Mouse (Mus musculus) heart, postnatal 25 days (tissue): Measurements from ENCODE around the gene Ctnnb1. TPM values are rescaled to one million over a fixed set of nuclear protein-coding genes. Genes with fewer than 3 reads are reported as not detected.

ENCODE experiments used
- DNase-seq: peaks from one replicate; pipeline ENCODE4 v3.0.0; 2022; ENCODE audit warnings: low spot score
- intact Hi-C: fragments of 180-260 bp; cut with DNase I; formaldehyde crosslinking; loops from one replicate; pipeline ENCODE4 v1.15.1; 2025
- total RNA-seq, 2 experiments: library from RNA; stranded (reverse); gene quantifications; 2 replicates each; pipeline ENCODE4 v1.2.3; 2021

Ctnnb1 gene
- total RNA-seq, 2 experiments from 2014 or later: 450 to 481 TPM

DNA sequence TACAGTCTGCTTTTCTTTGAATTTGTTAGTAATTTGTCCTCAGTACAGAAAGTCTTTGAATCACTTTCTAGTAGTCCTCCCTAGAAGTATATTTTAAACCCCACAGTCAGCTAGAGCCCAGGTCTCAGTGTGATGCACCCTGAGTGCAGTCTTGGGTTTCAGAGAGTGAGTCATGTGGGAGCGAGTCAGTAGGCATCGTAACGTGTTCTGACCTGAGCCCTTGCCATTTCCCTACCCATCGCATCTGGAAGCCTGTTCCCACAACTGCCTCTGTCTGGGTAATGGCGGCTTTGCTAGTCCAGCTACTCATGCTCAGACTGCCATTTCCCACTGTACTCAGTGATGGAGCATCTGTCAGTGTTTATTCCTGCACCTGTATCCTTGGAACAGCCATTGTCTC lies 29.0 kb downstream of the Ctnnb1 start:
- DNase-seq: no peak
- intact Hi-C loops: loop anchor here (2.0 kb wide), 1 partner anchor 15 kb away; no protein-coding TSS in a partner anchor

DNA sequence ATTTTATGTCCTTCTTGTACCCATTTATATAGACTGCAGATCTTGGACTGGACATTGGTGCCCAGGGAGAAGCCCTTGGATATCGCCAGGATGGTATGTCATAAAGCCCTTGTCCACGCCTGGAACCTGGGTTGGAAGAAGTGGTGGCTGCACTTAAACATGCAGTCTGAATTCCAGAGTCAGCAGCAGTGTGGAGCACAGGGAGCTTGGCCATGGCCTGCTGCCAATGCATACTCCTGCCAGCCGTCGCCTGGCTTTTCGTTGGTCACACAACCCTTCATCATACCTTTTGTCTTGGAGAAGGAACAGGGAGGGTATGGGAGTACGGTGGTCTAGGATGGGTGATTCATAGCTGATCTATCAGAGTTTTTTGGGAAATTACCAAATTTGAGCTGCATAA lies 29.5 kb downstream of the Ctnnb1 start:
- intact Hi-C loops: loop anchor here (2.0 kb wide), 1 partner anchor 16 kb away; no protein-coding TSS in a partner anchor
- DNase-seq: no peak

DNA sequence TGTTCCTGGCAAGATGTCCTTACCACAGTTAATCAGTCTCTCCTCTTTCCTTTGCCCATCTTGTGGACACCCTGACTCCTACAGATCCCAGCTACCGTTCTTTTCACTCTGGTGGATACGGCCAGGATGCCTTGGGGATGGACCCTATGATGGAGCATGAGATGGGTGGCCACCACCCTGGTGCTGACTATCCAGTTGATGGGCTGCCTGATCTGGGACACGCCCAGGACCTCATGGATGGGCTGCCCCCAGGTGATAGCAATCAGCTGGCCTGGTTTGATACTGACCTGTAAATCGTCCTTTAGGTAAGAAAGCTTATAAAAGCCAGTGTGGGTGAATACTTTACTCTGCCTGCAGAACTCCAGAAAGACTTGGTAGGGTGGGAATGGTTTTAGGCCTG lies 30.2 kb downstream of the Ctnnb1 start:
- intact Hi-C loops: loop anchor here (2.0 kb wide), 1 partner anchor 16 kb away; no protein-coding TSS in a partner anchor
- no peak for DNase-seq

DNA sequence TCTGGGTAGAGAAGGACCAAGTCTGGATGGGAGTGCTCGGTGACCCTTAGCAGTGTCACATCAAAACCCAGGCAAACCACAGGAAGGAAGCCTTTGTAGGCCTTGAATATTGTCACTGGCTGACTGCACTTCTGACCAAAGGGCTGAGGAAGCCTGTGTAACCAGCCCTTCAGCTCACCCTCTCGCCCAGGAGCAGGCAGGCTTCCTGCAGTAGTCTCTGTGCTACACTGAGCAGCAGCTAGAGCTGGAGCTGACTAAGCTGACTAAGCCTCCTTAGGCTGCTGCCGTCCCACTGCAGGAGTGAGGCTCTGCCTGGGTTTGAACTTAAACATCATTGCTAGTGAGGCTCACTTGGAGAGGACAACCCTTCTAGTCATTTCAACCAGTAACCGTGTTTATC lies 31.6 kb downstream of the Ctnnb1 start:
- intact Hi-C loops: no loop called here
- no peak for DNase-seq

DNA sequence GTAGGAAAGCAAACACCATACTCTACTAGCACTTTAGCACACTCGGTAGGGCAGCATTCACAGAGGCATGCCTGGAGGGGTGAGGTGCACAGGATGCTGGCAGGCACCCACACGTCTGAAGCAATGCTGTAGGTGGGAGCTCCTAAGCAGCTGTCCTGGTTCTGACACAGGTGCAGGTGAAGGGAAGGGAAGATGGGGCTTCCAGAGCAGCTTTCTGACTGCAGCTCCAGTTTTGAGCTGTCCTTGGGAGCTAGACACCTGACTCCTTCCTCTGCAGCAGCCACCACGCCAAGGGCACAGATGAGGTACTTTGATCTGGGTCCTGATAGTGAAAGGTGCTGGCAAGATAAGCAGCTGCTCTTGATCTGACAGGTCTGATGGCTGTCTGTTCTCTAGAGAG lies 32.5 kb downstream of the Ctnnb1 start:
- intact Hi-C loops: no loop called here

DNA sequence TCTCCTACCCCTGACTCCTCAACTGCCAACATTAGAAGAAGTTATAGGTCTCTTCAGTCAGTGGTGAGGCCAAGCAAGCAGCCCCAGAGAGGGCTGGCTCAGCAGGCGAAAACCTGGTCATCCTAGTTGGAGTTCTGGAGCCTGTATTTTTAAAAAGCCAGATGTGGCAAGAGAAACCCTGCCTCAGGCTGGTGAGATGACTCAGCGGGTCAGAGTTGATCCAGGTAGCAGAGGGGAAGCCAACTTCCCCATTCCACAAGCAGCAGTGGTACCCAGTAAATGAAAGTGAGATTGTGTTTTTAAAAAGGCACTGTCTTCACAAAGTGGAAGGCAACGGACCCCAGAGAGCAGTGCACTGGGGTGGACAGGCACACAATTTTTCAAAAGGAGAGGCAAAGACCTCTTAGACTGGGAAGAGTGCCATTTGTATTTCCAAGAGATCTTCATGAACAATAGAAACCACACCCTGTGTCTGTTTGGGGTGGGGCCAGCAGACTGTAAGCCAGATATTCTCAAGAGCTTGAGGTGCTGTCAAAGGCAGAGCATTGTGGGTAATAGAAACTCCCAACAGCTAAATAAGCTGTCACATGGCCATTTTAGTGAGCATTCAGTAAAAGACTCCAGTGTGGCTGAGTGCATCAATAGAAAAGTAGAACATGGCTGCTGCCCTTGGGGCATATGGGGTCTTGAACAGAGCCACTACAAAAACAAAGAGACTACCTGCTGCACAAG lies 33.1 kb downstream of the Ctnnb1 start:
- DNase-seq: peak; percentile 38
- intact Hi-C loops: no loop called here

More for the DNA sequence above, 32.5 kb downstream of the Ctnnb1 start:
- no peak for DNase-seq

DNA sequence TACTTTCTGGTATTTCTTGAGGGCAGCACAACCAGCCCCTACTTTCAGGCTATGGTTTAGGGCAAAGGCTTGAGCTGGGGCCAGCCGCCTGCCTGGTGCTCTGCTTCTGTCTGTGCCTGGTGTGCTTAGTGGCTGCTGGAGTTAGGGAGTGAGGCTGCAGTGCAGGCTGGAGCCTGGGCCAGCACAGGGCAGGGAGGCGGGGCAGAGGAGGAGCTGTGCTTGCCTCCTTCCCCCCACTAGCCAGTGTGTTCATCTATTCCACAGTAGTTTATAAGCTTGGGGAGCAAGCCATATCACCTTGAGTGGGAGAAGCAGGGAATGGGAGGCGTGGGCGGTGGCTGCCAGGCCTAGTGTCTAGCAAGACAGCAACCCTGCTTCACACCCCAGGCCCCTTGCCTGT lies 34.1 kb downstream of the Ctnnb1 start:
- intact Hi-C loops: no loop called here
- no peak for DNase-seq

DNA sequence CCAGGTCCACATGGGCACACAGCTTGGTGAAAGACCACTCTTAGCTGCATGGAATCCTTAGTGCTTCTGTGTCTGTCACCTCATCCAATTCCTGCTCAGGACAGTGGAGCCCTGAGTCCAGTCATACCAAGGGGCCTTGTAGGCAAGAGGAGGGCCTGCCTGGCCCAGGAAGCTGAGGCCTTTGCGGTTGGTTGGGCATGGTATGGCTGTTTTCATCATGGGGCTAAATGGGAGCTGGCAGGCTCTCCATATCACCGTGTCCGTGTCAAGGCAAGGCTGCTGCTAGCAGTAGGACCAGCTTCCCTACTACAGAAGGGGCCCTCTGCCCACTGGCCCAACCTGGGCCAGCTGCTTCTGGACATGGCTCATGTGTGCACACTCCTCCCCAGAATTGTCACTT lies 34.7 kb downstream of the Ctnnb1 start:
- DNase-seq: no peak
- intact Hi-C loops: no loop called here

DNA sequence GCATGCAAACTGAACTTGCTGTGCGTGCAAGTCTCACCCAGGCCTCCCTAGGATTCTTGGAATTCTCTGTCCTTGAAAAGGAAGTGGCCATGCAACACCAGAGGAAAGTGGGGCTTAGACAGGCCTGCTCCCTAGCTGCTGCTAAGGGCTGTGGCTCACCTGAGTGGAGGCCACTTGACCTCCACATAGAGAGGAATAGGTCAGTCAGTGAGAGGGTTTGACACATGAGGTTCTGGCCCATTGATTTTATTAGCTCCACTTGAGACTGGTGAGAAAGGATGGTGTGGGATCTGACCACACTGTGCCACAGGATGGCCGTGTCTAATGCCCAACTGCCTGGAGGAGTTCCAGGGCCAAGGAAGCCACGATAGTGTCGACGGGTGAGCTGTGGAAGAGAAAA lies 35.2 kb downstream of the Ctnnb1 start:
- intact Hi-C loops: no loop called here
- DNase-seq: no peak

DNA sequence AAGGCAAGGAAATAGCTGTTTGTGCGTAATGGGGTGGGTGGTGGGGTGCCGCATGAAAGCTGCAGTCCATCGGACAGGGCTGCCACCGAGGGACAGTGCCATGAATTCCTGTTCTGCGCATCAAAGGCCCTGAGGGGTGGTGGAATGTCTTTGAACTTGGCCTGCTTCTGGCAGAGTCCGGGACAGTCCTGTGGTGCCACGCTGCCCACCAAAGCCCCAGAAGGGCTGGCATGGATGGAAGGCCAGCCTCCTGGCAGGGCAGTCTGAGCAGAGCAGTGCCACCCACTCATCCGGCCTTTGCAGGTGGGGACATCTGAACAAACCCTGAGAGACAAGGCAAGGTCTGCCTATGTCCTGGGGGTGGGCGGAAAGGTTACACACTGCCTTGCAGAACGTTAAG lies 36.0 kb downstream of the Ctnnb1 start:
- intact Hi-C loops: no loop called here
- DNase-seq: no peak

DNA sequence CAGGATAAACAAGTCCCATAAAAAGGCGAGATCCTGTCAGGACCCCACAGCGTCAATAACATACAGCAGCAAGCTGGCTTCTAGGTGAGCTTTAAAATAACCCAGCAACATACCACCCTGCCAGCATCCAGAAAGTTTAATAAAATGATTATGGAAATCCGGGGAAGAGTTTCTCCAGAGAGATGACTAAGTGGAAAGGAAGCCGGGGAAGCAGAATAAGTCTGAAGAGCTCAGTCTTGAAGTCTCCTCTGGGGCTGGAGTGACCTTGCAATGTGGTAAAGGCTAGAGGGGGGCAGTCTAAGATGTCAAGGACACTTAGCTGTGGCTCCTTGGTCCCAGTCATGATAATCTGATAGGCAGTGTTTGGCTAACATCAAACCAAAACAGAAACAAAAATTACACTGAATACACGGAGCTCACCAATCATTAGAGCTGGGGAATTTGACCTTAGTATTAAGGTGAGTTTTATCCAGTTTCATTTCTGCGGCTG lies 44.1 kb downstream of the Ctnnb1 start:
- intact Hi-C loops: no loop called here
- no peak for DNase-seq

DNA sequence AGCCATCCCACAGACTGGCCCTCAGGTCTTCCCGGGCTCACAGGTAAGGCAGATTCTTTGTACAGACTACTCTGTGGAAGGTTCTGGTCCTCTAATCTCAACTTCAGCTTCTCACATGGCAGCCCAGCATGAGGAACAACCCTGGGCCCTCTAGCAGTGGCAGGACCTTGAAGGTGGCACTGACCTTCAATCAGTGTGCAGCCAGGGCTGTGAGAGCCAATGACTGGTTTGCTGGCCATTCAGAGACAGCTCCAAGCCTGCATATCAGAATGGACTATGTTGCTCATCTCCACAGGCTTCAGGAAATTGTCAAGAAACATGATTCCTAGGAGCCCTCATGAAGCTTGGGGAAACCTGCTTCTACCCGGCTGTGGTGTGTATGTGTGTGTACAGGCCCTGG lies 45.2 kb downstream of the Ctnnb1 start:
- intact Hi-C loops: no loop called here
- DNase-seq: no peak

DNA sequence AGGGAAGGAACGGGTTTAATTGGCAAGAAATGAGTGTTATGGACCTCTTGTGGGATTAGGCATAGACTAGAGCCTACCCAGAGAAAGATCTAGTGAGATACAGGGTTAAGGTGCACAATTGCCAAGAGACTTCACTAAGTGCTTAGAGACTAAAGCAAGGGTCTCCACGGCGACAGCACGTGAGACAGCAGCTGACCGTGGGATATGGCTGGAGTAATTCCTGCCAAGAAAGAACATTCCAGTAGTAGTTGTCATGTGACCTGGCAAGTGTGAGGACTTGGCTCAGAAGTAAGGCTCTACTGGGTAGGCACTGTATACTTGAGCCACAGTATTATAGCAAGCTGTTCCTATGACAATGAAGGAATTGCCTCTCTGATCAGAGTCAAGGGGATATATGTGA lies 47.1 kb downstream of the Ctnnb1 start:
- DNase-seq: no peak
- intact Hi-C loops: no loop called here

DNA sequence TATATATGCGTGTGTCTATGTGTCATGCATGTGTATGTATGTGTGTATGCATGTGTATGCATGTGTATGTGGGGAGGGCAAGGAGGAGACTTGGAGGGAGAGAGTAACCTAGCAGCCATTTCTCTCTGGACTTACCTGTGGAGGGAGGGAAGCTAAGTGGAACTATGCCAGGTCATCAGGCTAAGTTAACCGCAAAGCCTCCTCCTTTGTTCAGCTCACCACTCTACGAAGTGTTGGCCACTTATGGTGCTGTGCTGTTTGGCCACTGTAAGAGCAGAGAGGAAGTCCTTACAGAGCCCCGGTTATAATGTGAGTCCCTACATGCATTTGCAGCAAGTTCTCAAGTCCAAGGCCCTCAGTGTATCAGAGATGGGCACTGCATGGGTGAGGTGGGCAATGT lies 47.8 kb downstream of the Ctnnb1 start:
- intact Hi-C loops: no loop called here
- DNase-seq: no peak

DNA sequence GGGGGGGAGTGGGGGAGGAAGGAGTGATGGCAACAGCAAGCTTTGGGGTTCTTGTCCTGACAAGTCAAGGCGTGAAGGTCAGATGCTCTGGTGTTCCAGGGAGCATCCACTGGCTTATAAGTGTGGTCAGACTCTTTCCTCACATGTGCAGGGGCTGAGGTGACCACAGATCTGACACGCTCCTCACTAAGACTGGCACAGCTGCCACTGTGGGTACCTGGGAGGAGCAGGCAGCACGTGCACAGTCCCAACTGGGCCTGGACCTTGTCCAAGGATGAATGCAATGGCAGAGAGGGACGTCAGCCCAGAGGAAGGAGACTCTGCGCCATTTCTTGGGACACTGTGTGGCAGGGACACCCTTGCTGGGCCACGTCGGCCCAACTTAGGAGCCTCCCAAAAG lies 52.8 kb downstream of the Ctnnb1 start:
- no peak for DNase-seq
- intact Hi-C loops: no loop called here

DNA sequence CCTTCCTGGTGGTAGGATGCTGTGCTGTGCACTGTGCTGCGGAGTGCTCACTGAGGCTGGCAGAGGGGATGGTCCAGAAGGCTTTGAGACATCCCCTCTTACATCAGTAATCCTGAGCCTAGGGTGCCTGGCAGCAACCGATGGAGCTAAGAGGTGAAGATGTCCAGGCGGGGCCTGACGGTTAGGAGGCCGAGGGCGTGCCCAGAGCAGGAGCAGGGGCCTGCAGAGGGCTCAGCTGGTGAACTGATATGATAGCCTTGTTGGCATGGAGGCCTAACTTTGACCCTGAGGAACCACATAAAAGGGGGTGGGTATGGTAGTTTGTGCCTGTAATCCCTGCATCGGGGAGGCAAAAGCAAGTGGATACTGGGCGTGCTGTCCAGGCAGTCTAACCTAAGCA lies 54.8 kb downstream of the Ctnnb1 start:
- DNase-seq: no peak
- intact Hi-C loops: no loop called here

DNA sequence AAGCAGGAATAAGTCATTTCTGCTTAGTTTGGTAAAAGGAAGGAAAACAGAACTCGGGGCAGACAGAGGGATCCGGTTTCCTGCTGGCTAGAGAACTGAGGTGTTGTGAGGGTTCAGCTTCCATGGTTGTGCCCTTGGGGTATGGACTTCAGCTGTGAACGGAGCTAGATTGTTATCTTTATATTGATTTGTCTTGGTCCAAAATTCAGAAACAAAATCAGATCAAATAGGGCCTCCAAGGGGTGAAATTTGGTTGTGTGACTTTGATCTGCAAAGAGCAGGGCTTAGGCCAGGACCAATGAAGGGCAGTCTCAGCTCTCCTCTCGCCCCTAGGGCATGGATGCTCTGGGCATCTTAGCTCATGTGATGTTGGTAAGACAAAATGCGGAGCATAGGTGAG lies 55.5 kb downstream of the Ctnnb1 start:
- DNase-seq: no peak
- intact Hi-C loops: no loop called here

DNA sequence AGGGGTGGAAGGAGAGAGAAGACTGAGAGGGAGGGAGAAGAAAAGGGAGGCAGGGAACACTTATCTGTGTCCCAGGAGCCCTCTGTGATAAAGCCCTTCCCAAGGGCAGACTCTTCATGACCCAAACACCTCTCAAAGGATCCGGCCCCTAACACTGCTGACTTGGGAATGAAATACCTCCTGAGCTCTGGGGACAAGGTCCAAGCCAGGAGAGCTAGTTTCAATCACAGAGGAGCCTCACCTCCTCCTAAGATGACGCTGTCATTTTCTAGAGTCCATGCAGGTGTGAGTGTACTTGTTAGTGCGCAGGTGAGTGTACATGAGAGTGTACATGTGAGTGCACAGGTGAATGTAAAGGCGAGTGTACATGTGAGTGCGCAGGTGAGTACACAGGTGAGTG lies 56.0 kb downstream of the Ctnnb1 start:
- no peak for DNase-seq
- intact Hi-C loops: no loop called here

DNA sequence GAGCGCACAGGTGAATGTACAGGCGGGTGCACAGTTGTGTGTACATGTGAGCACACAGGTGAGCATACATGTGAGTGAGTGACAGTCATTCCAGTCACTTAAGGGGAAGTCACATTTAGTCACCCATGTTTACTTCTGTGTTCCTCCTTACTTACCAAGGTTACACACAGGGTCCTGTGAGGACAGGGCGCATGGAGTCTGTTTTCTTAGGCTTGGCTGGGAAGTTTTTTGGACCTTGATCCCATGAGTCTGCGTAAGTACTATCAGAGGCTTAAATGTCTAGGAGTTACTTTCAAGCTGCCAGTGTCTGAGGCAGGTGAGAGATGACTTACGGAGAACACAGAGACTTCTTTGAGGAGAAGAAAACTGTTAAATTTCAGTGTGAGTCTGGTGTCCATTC lies 56.5 kb downstream of the Ctnnb1 start:
- DNase-seq: no peak
- intact Hi-C loops: no loop called here

DNA sequence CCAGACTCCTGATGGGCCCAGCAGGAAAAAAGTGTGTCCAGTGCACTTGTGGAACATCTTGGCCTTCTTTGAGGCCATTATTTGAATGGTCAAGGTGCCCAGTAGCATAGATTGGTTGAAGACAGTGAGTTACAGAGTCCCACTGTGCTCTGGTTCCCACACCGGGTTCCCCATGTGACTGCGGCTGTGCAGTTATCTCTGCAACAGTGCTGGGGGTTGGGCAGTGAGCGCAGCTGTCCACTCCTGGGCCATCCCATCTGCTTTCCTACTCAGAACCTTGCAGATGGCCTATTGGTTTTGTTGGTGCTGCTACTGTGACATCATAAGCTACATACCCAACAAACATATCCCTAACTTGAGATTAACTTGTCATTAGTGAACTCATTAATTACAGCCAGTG lies 57.2 kb downstream of the Ctnnb1 start:
- intact Hi-C loops: no loop called here
- no peak for DNase-seq

DNA sequence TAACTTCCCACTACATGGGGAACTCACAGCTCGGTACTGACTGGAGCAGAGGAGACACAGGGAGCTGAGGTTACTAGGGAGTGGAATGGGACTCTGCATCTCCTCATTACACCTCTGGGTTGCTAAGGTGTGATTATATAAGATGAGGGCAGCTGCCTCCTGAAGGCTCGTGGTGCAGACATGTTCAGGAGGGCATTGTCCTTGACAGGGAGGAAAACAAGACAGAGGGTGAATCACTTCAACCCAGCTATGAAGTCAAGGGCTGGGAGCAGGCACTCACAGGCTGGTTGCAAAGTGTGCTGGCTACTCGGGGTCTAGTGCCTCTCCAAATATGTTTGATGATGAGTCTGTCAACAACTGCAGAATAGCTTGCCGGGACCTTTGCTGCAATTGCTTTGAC lies 58.0 kb downstream of the Ctnnb1 start:
- intact Hi-C loops: no loop called here
- DNase-seq: no peak

DNA sequence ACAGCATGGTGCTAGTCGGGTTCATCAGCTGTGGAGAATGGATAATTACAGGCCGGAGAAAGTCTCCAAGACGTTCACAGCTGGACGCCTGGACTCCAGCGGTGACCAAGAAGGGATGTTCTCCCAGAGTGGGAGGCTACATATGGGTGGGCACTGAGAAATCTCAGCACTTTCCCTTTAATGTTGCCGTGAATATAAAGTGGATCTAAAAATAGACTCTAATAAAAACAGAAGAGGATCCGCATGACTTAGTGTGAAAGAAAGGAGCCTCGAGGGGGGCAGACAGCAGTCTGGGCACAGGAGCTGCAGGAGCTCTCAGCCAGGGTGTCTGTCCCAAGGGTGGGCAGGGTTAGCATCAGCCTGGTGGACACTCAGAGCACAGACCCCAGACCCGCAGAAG lies 59.1 kb downstream of the Ctnnb1 start:
- DNase-seq: no peak
- intact Hi-C loops: no loop called here
